Mouse (Mus musculus): ENCODE results near the gene Ebna1bp2. TPM values are rescaled to one million over a fixed set of nuclear protein-coding genes. Genes with fewer than 3 reads are reported as not detected.

Ebna1bp2 gene
- 167 TPM in 2 replicates for polyA plus RNA-seq (2016; fragmentation: Nextera tagmentation; extraction: Ambion mirVana)

- Histone ChIP-seq H3K27ac (replicated peaks) (0 out of 2 replicates have a peak within 1 kb of the TSS, but pooled peaks have one; percentile 20), H3K4me3 (peak within 1 kb of the TSS; percentile 61), H3K4me1 (peaks cover 11% of the 10 kb centered on the region), H3K27me3 (no peaks in the 10 kb centered on the region), H3K9me3 (peaks cover 6% of the 10 kb centered on the region; the same call in 1 of the 2 replicates), H3K36me3 (peaks cover 27% of the 10 kb centered on the region), H3K9ac (replicated peaks) (peak within 1 kb of the TSS; percentile 76), H3K4me2 (replicated peaks) (peak within 1 kb of the TSS; percentile 88)
- WGBS, result under 1% methylated on average over 34 of the region's 41 CpGs
- ATAC-seq (ENCODE audit: low FRiP score, low read depth), result peak; percentile 93
These were observed at the start of gene Ebna1bp2, which contains the start of gene Cfap57 for GRCm38 (mm10) chr4:118620279-118620966. Gene Ebna1bp2 (plus strand): TSS chr4:118620799. Gene Cfap57 (minus strand): TSS chr4:118620777.

DNA sequence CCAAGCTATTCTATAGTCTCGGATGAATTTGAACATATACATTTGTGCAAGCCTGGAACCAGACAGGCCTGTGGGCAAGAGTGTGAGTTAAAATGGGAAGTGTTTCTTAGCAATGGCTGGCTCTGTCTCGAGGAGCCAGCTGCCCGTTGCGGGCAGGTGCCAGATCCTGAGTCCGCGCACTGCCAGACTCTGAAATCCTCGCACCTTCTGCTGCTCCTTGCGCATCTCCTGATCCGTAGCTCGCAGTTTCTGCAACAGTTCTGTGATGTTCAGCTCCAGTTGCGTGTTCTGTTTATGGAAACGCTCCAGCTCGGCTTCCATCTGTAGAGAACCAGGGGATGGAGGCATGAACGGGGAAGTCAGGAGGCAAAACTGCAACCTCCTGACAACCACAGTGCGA is 49.2 kb upstream of the Ebna1bp2 start:
- H3K36me3 ChIP-seq, result no peaks in the 10 kb centered on the region
- WGBS, result 85% methylated on average over 15 of the region's 15 CpGs
- H3K9ac ChIP-seq (replicated peaks), result no peak overlapping the region
- no peak for ATAC-seq (ENCODE audit: low FRiP score, low read depth)
- peaks cover 5% of the 10 kb centered on the region for H3K27me3 ChIP-seq
- H3K9me3 ChIP-seq, result no peaks in the 10 kb centered on the region
- H3K4me1 ChIP-seq, result no peaks in the 10 kb centered on the region
- H3K27ac ChIP-seq (replicated peaks), result no peak overlapping the region
- no peak overlapping the region for H3K4me3 ChIP-seq
- H3K4me2 ChIP-seq (replicated peaks), result no peak overlapping the region

- no peaks in the 10 kb centered on the region for H3K36me3 ChIP-seq
- no peak overlapping the region for H3K4me3 ChIP-seq
- H3K9me3 ChIP-seq, result no peaks in the 10 kb centered on the region
- 0 out of 2 replicates have a peak, but pooled peaks have one; percentile 34 for ATAC-seq (ENCODE audit: low FRiP score, low read depth)
- H3K4me1 ChIP-seq, result no peaks in the 10 kb centered on the region
- H3K4me2 ChIP-seq (replicated peaks), result no peak overlapping the region
- H3K27me3 ChIP-seq, result 0 out of 2 replicates have a peak, but pooled peaks cover 10% of the 10 kb centered on the region
- WGBS, result 6% methylated on average over 6 of the region's 6 CpGs
- H3K27ac ChIP-seq (replicated peaks), result no peak overlapping the region
- no peak overlapping the region for H3K9ac ChIP-seq (replicated peaks)
These were observed 44.5 kb upstream of the Ebna1bp2 start for GRCm38 (mm10) chr4:118576097-118576496.

DNA sequence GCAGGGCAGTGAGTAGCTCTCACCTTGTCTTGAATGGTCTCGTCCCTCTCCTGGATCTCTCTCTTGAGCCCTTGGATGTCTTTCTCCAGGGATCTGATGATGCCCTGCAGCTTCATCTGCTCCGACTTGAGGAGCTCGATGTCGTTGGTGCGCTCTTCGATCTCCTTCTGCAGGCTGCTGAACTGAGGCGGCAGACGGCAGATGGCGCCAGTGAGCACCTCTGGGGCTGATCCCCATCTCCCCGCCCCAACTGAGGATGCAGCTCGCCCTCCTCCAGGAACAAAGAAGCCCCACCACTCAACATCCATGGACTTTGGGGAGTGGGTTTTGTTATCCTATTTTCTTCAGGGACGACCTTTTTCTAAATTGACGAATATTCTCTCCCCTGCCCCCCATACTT is 41.3 kb upstream of the Ebna1bp2 start:
- Histone ChIP-seq H3K36me3 (no peaks in the 10 kb centered on the region), H3K9me3 (no peaks in the 10 kb centered on the region), H3K9ac (replicated peaks) (no peak overlapping the region), H3K4me3 (no peak overlapping the region), H3K27ac (replicated peaks) (no peak overlapping the region), H3K4me1 (peaks cover 6% of the 10 kb centered on the region), H3K4me2 (replicated peaks) (no peak overlapping the region), H3K27me3 (0 out of 2 replicates have a peak, but pooled peaks cover 5% of the 10 kb centered on the region)
- WGBS, result 44% methylated on average over 13 of the region's 13 CpGs
- ATAC-seq (ENCODE audit: low FRiP score, low read depth), result no peak

- 0 out of 2 replicates have a peak, but pooled peaks cover 5% of the 10 kb centered on the region for H3K27me3 ChIP-seq
- H3K9me3 ChIP-seq, result no peaks in the 10 kb centered on the region
- H3K27ac ChIP-seq (replicated peaks), result no peak overlapping the region
- H3K4me1 ChIP-seq, result peaks cover 6% of the 10 kb centered on the region
- no peak overlapping the region for H3K4me3 ChIP-seq
- no peaks in the 10 kb centered on the region for H3K36me3 ChIP-seq
- no peak overlapping the region for H3K4me2 ChIP-seq (replicated peaks)
- ATAC-seq (ENCODE audit: low FRiP score, low read depth), result no peak
- H3K9ac ChIP-seq (replicated peaks), result no peak overlapping the region
- WGBS, result 37% methylated on average over 11 of the region's 11 CpGs
These were observed 39.1 kb upstream of the Ebna1bp2 start for GRCm38 (mm10) chr4:118581508-118581907.

DNA sequence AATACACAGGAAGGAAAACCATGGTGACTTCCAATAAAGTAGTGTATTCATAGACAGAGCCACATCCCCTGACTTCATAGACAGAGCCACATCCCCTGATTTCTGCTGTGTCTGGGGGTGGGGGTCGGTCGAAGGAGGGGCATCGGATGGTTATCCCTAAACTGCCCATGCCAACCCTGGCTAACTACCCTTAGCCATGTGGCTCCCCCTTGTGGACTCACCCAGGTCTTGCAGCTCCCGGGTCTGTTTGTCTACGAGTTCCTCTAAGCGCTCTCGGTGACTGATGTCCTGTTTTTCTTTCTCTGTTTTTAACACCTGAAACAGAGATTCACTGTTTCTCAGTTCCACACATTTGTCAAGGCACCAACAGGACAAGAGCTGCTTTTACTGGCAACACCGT is 38.0 kb upstream of the Ebna1bp2 start:
- Histone ChIP-seq H3K9ac (replicated peaks) (no peak overlapping the region), H3K27ac (replicated peaks) (no peak overlapping the region), H3K27me3 (no peaks in the 10 kb centered on the region), H3K4me2 (replicated peaks) (no peak overlapping the region), H3K36me3 (no peaks in the 10 kb centered on the region), H3K4me3 (no peak overlapping the region), H3K4me1 (peaks cover 6% of the 10 kb centered on the region), H3K9me3 (no peaks in the 10 kb centered on the region)
- no peak for ATAC-seq (ENCODE audit: low FRiP score, low read depth)
- WGBS, result 95% methylated on average over 8 of the region's 8 CpGs

DNA sequence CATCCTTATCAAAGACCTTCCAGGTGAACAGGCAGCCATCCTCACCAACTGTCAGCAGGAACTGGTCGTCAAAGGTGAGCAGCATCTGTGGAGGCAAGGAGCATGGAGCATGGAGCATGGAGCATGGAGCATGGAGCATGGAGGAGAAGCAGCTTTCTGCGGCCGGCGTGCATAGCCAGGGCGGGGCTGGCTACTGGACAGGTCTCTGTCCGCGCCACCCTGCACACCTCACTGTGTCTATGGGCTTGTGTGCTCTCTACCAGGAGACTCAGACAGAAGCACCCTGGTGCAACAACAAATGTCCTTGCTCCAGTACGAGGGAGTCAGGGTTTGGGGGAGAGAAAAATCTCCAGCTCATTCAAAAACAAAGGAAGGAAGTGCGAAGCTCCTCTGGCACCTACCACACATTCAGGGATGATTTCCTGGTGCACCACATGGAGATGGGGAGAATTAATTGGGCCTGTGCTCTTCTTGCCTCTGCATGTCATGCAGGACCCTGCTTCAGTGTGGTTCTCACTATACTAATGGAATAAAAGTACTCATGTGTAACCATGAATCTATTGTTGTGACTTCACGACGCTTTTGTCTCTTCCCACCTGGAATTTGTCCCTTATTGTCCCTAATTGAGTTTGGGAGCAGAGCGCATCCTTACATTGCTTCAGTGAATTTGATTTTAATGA is 31.4 kb upstream of the Ebna1bp2 start:
- no peak overlapping the region for H3K9ac ChIP-seq (replicated peaks)
- 55% methylated on average over 12 of the region's 12 CpGs for WGBS
- H3K9me3 ChIP-seq, result no peaks in the 10 kb centered on the region
- H3K36me3 ChIP-seq, result no peaks in the 10 kb centered on the region
- no peak for ATAC-seq (ENCODE audit: low FRiP score, low read depth)
- H3K4me2 ChIP-seq (replicated peaks), result peak overlapping the region; percentile 34; the same call in 1 of the 2 replicates
- H3K27me3 ChIP-seq, result no peaks in the 10 kb centered on the region
- peaks cover 8% of the 10 kb centered on the region; the same call in 1 of the 2 replicates for H3K4me1 ChIP-seq
- peak overlapping the region; percentile 49 for H3K27ac ChIP-seq (replicated peaks)
- no peak overlapping the region for H3K4me3 ChIP-seq

DNA sequence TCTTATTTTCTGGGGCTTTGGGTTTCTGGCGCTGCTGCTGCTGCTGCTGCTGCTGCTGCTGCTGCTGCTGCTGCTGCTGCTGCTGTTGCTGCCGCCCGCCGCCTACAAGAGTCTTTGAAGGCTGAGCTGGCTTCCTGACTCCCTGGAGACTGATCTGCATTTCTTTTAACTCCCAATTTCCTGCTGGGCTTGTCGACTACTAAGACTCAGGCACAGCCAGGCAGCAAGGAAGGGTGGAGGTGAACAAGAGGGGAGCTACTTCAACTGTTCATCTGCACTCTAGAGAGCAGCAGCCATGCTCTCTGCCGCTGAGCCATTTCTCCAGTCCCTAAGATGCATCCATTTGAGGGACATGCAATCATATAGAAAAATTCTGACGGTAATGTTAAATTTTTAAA is 30.9 kb upstream of the Ebna1bp2 start:
- Histone ChIP-seq H3K9ac (replicated peaks) (no peak overlapping the region), H3K9me3 (no peaks in the 10 kb centered on the region), H3K4me2 (replicated peaks) (peak overlapping the region; percentile 34), H3K27me3 (no peaks in the 10 kb centered on the region), H3K4me1 (peaks cover 8% of the 10 kb centered on the region; the same call in 1 of the 2 replicates), H3K27ac (replicated peaks) (peak overlapping the region; percentile 49), H3K4me3 (no peak overlapping the region), H3K36me3 (no peaks in the 10 kb centered on the region)
- whole genome bisulfite sequencing, result 3% methylated on average over 7 of the region's 7 CpGs
- ATAC-seq (ENCODE audit: low FRiP score, low read depth), result no peak

- no peak overlapping the region for H3K4me2 ChIP-seq (replicated peaks)
- 0 out of 2 replicates have a peak, but pooled peaks cover 6% of the 10 kb centered on the region for H3K27me3 ChIP-seq
- no peaks in the 10 kb centered on the region for H3K9me3 ChIP-seq
- WGBS, result 75% methylated on average over 4 of the region's 4 CpGs
- 0 out of 2 replicates have a peak, but pooled peaks cover 2% of the 10 kb centered on the region for H3K4me1 ChIP-seq
- no peak for ATAC-seq (ENCODE audit: low FRiP score, low read depth)
- H3K9ac ChIP-seq (replicated peaks), result no peak overlapping the region
- no peak overlapping the region for H3K27ac ChIP-seq (replicated peaks)
- no peak overlapping the region for H3K4me3 ChIP-seq
- H3K36me3 ChIP-seq, result no peaks in the 10 kb centered on the region
These were observed 16.5 kb upstream of the Ebna1bp2 start for GRCm38 (mm10) chr4:118604065-118604464.

- Histone ChIP-seq H3K9me3 (no peaks in the 10 kb centered on the region), H3K4me1 (0 out of 2 replicates have a peak, but pooled peaks cover 2% of the 10 kb centered on the region), H3K4me3 (no peak overlapping the region), H3K4me2 (replicated peaks) (no peak overlapping the region), H3K27me3 (peaks cover 22% of the 10 kb centered on the region), H3K9ac (replicated peaks) (no peak overlapping the region), H3K27ac (replicated peaks) (no peak overlapping the region), H3K36me3 (no peaks in the 10 kb centered on the region)
- 76% methylated on average over 3 of the region's 3 CpGs for WGBS
- no peak for ATAC-seq (ENCODE audit: low FRiP score, low read depth)
These were observed 10.8 kb upstream of the Ebna1bp2 start for GRCm38 (mm10) chr4:118609836-118610235.

DNA sequence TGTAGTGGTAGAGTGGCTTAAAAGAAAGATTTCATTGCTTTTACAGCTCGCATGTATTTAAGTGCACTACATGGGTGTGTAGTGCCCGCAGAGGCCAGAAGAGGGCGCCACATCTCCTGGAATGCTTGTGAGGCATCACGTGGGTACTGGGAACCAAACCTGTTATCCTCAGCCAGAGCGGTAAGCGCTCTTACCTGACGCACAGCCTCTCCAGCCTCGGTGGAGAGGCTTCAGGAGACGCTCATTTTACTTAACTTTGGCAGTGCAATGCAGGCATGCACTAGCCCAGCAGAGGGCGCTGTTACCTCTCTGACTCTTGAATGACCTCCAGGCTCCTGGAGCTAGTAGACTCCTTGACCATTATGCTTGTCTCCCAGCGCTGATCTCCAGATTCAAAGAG is 8.0 kb upstream of the Ebna1bp2 start:
- no peak overlapping the region for H3K9ac ChIP-seq (replicated peaks)
- H3K27me3 ChIP-seq, result peaks cover 22% of the 10 kb centered on the region
- H3K36me3 ChIP-seq, result no peaks in the 10 kb centered on the region
- no peak overlapping the region for H3K4me3 ChIP-seq
- H3K4me2 ChIP-seq (replicated peaks), result no peak overlapping the region
- no peak overlapping the region for H3K27ac ChIP-seq (replicated peaks)
- 0 out of 2 replicates have a peak, but pooled peaks cover 2% of the 10 kb centered on the region for H3K4me1 ChIP-seq
- no peak for ATAC-seq (ENCODE audit: low FRiP score, low read depth)
- 21% methylated on average over 11 of the region's 11 CpGs for WGBS
- H3K9me3 ChIP-seq, result peaks cover 6% of the 10 kb centered on the region; the same call in 1 of the 2 replicates

DNA sequence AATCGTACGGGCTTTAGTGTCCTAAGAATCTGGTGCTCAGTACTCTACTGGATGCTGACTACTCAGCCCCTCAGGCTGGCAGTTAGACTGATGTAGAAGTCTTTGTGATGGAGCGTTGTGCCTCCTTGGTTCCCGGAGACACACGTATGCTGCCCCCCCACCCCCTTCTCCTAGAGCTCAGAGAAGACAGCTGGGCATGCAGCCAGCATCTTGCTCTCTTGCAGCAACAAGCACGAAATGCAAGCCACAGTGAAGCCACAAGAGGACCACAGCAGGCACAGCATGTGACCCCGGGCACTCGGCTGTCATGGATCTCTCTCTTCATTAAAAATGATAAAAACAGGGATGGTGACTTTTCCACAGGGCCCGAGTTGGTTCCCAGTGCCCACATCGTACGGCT is 5.2 kb upstream of the Ebna1bp2 start:
- H3K27ac ChIP-seq (replicated peaks), result no peak overlapping the region
- no peak overlapping the region for H3K4me3 ChIP-seq
- 85% methylated on average over 11 of the region's 11 CpGs for WGBS
- H3K27me3 ChIP-seq, result peaks cover 4% of the 10 kb centered on the region
- H3K9ac ChIP-seq (replicated peaks), result no peak overlapping the region
- ATAC-seq (ENCODE audit: low FRiP score, low read depth), result no peak
- no peaks in the 10 kb centered on the region for H3K36me3 ChIP-seq
- no peaks in the 10 kb centered on the region for H3K4me1 ChIP-seq
- peaks cover 6% of the 10 kb centered on the region; the same call in 1 of the 2 replicates for H3K9me3 ChIP-seq
- H3K4me2 ChIP-seq (replicated peaks), result no peak overlapping the region
